Mouse (Mus musculus): Measurements from ENCODE around the gene Nwd2. TPM values are rescaled to one million over a fixed set of nuclear protein-coding genes. Genes with fewer than 3 reads are reported as not detected.

Nwd2 gene
- total and polyA plus RNA-seq, 3 experiments: 0.22 TPM; not detected in 2

DNA sequence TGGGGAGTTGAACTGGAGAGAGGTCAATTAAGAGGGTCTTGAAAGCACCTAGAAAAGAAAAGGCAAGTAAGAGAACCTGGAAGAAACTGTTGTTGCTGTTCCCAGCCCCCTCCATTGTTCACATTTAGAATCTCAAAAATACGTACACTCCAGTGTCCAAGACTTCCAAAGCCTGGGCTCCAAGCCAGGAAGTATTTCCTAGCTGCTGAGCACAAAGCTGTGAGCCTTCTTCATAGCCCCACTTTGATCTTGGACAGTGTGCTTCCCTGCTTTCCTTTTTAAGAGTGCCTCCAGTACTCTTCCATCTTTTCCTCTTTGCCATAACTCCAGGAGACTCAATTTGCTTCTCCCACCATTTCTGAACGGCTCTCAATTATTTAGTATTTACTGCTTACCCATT lies 14.3 kb upstream of the Nwd2 start:
- Histone ChIP-seq H3K4me1 (ENCODE audit: insufficient read depth, low read depth, low read length) (no peaks in the 10 kb centered on the region), H3K9me3 (replicated peaks) (0 out of 2 replicates have a peak, but pooled peaks cover 2% of the 10 kb centered on the region)
- ATAC-seq (ENCODE audit: extremely low read depth, insufficient number of reproducible peaks, low FRiP score, poor library complexity, severe bottlenecking): no peak

DNA sequence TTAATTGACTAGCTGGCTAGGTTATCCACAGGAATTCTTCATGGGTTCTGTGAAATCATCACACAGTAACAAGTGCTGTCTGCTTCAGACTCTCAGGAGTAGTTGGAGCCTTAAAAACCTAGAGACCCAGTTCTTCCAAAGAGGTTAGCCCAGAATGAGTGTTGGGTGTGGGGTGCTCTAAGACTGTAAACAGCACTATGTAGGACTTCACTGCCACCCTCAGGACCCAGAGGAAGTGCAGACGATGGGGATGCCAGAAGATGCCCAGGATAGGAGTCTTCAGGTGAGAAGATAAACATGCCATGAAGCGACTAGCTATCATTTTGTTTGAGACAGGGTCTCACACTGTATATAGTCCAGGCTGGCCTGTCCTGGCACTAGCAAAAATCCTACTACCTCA lies 715 bp upstream of the Nwd2 start:
- no peak for DNase-seq (ENCODE audit: low spot score)
- H3K4me3 ChIP-seq (ENCODE audit: low read depth, low read length): no peak overlapping the region
- no peaks in the 10 kb centered on the region for H3K36me3 ChIP-seq (replicated peaks)
- peaks cover 32% of the 10 kb centered on the region for H3K9me3 ChIP-seq (replicated peaks)
- no peaks in the 10 kb centered on the region for H3K4me1 ChIP-seq (ENCODE audit: insufficient read depth, low read depth, low read length)
- TF ChIP-seq TAL1 (conservative IDR thresholded peaks at IDR 0.05; ENCODE audit: low read depth, low read length) (no peak), POLR2AphosphoS5 (IDR thresholded peaks at IDR 0.05; ENCODE audit: insufficient replicate concordance, low read depth, low read length) (no peak), GATA2 (IDR thresholded peaks at IDR 0.05; ENCODE audit: borderline replicate concordance, low read depth, low read length) (no peak), GATA1 (IDR thresholded peaks at IDR 0.05; ENCODE audit: borderline replicate concordance, low read length) (no peak), CTCF (IDR thresholded peaks at IDR 0.05; ENCODE audit: low read depth, low read length) (no peak)
- no peaks in the 10 kb centered on the region for H3K27me3 ChIP-seq (ENCODE audit: insufficient read depth, low read length)
- no peak for ATAC-seq (ENCODE audit: extremely low read depth, insufficient number of reproducible peaks, low FRiP score, poor library complexity, severe bottlenecking)

More for the DNA sequence above, 14.3 kb upstream of the Nwd2 start:
- Histone ChIP-seq H3K4me3 (ENCODE audit: low read depth, low read length) (no peak overlapping the region), H3K36me3 (replicated peaks) (no peaks in the 10 kb centered on the region), H3K27me3 (ENCODE audit: insufficient read depth, low read length) (no peaks in the 10 kb centered on the region)
- TF ChIP-seq CTCF (IDR thresholded peaks at IDR 0.05; ENCODE audit: low read depth, low read length): no peak
- no peak for DNase-seq (ENCODE audit: low spot score)

DNA sequence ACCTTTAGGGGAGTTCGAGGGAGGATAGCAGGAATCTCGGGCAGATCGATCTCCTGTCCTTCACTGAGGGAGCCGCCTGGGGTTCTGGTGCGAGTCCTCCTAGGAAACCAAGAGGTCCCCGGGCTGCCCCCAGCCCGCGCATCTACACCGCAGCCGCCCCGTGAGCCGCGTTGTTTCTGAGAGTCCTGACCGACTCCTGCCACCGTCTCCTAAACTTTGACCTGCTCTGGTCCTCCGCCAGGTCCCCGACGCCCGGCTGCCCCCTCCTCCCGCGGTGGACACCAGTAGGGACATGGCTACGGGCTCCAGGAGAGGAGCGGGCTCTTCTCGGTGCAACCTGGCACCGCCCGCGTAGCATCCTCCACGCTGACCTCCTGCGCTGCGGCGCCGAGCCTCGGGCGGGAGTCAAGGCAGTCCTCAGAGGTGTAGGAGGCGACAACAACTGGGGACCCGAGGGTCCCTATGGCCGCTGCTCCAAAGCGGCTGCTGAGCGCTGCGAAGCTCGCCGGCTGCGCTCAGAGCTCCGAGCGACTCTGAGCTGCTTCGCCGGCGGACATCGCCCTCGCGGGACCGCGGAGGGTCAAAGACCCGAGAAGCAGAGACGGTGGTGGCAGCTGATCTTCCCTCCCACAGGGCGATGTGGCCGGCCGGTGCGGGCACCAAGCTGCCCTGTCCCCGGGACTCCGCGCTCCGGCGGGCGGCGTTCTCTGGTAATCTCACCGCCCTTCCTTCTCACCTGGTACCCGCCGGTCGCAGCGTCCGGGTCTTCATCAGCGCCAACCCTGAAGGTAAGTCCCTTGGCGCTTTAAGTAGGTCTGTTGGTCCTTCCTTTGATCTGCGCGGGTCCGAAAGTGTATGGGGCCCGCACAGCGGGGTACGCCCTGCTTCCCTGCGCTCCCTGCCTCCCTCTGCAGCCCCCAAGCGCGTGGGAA lies 897 bp downstream of the Nwd2 start:
- no peak for ATAC-seq (ENCODE audit: extremely low read depth, insufficient number of reproducible peaks, low FRiP score, poor library complexity, severe bottlenecking)
- TF ChIP-seq CTCF (IDR thresholded peaks at IDR 0.05; ENCODE audit: low read depth, low read length): no peak
- TF ChIP-seq GATA2 (IDR thresholded peaks at IDR 0.05; ENCODE audit: borderline replicate concordance, low read depth, low read length): no peak
- no peak for TF ChIP-seq POLR2AphosphoS5 (IDR thresholded peaks at IDR 0.05; ENCODE audit: insufficient replicate concordance, low read depth, low read length)
- no peak for TF ChIP-seq GATA1 (IDR thresholded peaks at IDR 0.05; ENCODE audit: borderline replicate concordance, low read length)
- no peak for TF ChIP-seq TAL1 (conservative IDR thresholded peaks at IDR 0.05; ENCODE audit: low read depth, low read length)
- no peaks in the 10 kb centered on the region for H3K36me3 ChIP-seq (replicated peaks)
- DNase-seq (ENCODE audit: low spot score): no peak
- no peaks in the 10 kb centered on the region for H3K27me3 ChIP-seq (ENCODE audit: insufficient read depth, low read length)
- peak overlapping the region; percentile 16; the same call in 1 of the 2 replicates for H3K4me3 ChIP-seq (ENCODE audit: low read depth, low read length)
- H3K9me3 ChIP-seq (replicated peaks): peaks cover 29% of the 10 kb centered on the region
- no peaks in the 10 kb centered on the region for H3K4me1 ChIP-seq (ENCODE audit: insufficient read depth, low read depth, low read length)

DNA sequence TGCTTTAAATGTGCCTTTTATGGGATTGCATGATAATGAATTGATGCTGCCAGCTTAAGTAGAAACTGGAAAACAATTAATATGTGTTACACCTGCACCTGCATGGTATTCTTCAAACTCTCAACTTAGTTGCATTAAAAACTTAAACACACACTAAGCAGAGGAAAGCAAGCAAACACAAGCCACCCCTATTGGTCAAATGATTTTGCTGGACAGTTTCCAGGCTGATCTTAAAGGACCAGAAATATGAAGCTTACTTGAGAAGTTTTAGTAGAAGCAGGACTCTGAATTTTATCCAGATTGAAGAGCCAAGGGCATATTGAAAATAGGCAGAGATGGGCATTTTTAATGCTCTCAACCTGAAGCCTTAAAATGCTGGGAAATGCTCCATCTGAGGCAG lies 2.9 kb downstream of the Nwd2 start:
- Histone ChIP-seq H3K4me3 (ENCODE audit: low read depth, low read length) (no peak overlapping the region), H3K4me1 (ENCODE audit: insufficient read depth, low read depth, low read length) (no peaks in the 10 kb centered on the region), H3K9me3 (replicated peaks) (peaks cover 33% of the 10 kb centered on the region), H3K36me3 (replicated peaks) (no peaks in the 10 kb centered on the region), H3K27me3 (ENCODE audit: insufficient read depth, low read length) (no peaks in the 10 kb centered on the region)
- TF ChIP-seq GATA2 (IDR thresholded peaks at IDR 0.05; ENCODE audit: borderline replicate concordance, low read depth, low read length) (no peak), GATA1 (IDR thresholded peaks at IDR 0.05; ENCODE audit: borderline replicate concordance, low read length) (no peak), CTCF (IDR thresholded peaks at IDR 0.05; ENCODE audit: low read depth, low read length) (no peak), POLR2AphosphoS5 (IDR thresholded peaks at IDR 0.05; ENCODE audit: insufficient replicate concordance, low read depth, low read length) (no peak), TAL1 (conservative IDR thresholded peaks at IDR 0.05; ENCODE audit: low read depth, low read length) (no peak)
- no peak for ATAC-seq (ENCODE audit: extremely low read depth, insufficient number of reproducible peaks, low FRiP score, poor library complexity, severe bottlenecking)
- no peak for DNase-seq (ENCODE audit: low spot score)

DNA sequence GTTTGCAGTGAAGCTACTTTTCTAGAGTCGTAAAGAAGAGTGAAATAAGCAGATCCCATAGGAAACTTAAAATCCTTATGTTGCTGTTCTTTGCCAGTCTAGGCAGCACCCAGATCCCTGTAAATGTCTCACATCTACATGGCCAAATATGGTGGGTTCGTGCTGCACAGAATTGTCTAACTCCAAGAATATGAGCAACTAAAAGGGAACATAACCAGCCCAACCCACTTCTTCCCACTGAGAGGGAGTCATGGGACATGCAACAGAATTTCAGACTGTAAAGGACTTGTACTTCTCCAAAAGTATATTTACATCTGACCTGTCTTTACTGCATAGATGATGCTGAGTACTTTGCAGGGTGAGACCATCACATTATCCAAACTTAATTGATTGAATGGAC lies 3.8 kb downstream of the Nwd2 start:
- H3K9me3 ChIP-seq (replicated peaks): peaks cover 31% of the 10 kb centered on the region
- H3K4me3 ChIP-seq (ENCODE audit: low read depth, low read length): no peak overlapping the region
- no peak for TF ChIP-seq GATA2 (IDR thresholded peaks at IDR 0.05; ENCODE audit: borderline replicate concordance, low read depth, low read length)
- TF ChIP-seq POLR2AphosphoS5 (IDR thresholded peaks at IDR 0.05; ENCODE audit: insufficient replicate concordance, low read depth, low read length): no peak
- TF ChIP-seq GATA1 (IDR thresholded peaks at IDR 0.05; ENCODE audit: borderline replicate concordance, low read length): no peak
- TF ChIP-seq TAL1 (conservative IDR thresholded peaks at IDR 0.05; ENCODE audit: low read depth, low read length): no peak
- TF ChIP-seq CTCF (IDR thresholded peaks at IDR 0.05; ENCODE audit: low read depth, low read length): no peak
- DNase-seq (ENCODE audit: low spot score): no peak
- H3K36me3 ChIP-seq (replicated peaks): no peaks in the 10 kb centered on the region
- no peaks in the 10 kb centered on the region for H3K27me3 ChIP-seq (ENCODE audit: insufficient read depth, low read length)
- no peaks in the 10 kb centered on the region for H3K4me1 ChIP-seq (ENCODE audit: insufficient read depth, low read depth, low read length)
- ATAC-seq (ENCODE audit: extremely low read depth, insufficient number of reproducible peaks, low FRiP score, poor library complexity, severe bottlenecking): no peak

DNA sequence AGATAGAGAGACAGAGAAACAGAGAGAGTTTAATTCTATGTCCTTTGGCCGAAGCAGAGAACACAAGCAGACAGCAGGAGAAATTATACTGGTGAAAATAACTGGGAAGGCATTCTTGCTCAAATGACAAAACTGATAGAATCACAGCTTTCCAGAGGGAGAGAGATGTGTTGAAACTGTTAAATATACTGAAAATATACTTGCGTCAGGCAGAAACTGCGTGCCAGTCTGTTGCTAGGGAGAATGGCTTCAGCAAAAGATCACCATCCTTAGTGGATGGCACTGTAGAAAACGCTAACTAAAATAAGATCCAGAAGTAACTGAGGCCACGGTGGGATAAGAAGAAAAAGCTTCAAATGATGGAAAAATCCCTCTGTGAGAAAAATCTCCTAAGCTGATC lies 18.0 kb downstream of the Nwd2 start:
- H3K9me3 ChIP-seq (replicated peaks): no peaks in the 10 kb centered on the region
- DNase-seq (ENCODE audit: low spot score) (no peak), ATAC-seq (ENCODE audit: extremely low read depth, insufficient number of reproducible peaks, low FRiP score, poor library complexity, severe bottlenecking) (no peak)
- no peaks in the 10 kb centered on the region for H3K27me3 ChIP-seq (ENCODE audit: insufficient read depth, low read length)
- no peaks in the 10 kb centered on the region for H3K4me1 ChIP-seq (ENCODE audit: insufficient read depth, low read depth, low read length)
- no peak for TF ChIP-seq GATA1 (IDR thresholded peaks at IDR 0.05; ENCODE audit: borderline replicate concordance, low read length)
- no peaks in the 10 kb centered on the region for H3K36me3 ChIP-seq (replicated peaks)
- H3K4me3 ChIP-seq (ENCODE audit: low read depth, low read length): no peak overlapping the region
